Mouse (Mus musculus) thymus, adult 2 months (tissue): ENCODE data around the gene 2010111I01Rik.

Source experiments
- CTCF ChIP-seq: fragments of 200-500 bp; IDR thresholded peaks from 2 replicates; pipeline ENCODE4 v1.5.1; 2012; ENCODE audit warnings: mild to moderate bottlenecking, control low read depth, low read length, moderate library complexity, borderline replicate concordance; ENCODE audit not compliant: control insufficient read depth, poor library complexity, insufficient read depth; ENCODE audit errors: extremely low read depth
- POLR2A ChIP-seq: fragments of 200-500 bp; IDR thresholded peaks from 2 replicates; pipeline ENCODE4 v1.6.1; 2012; ENCODE audit warnings: mild to moderate bottlenecking, low read length, control low read depth, moderate library complexity; ENCODE audit not compliant: control insufficient read depth, poor library complexity, insufficient read depth; ENCODE audit errors: extremely low read depth

DNA sequence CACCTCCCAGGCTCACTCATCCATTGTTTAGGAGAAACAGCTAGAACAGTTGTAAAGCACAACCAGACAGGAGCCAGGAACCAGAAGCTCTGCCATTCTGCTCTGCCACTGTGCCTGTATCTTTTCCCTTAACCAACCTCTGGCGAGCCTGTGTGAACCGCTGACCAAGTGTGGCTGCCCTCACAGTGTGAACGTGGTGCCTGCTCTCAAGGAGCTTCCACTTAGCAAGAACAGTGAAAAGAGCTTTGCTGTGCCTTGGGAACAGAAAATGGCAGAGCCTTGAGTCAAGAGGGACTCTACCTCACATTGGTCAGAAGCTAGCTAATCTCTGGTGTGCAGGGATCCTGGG is 207.4 kb downstream of the 2010111I01Rik start:
- TF ChIP-seq CTCF (no peak), POLR2A (no peak)
